Mouse (Mus musculus) cerebellum, adult 11 months (tissue): ENCODE results near the gene Dlg1.
"Not testable (repeated sequence)": the region's sequence is repeated elsewhere in the genome, so short reads cannot be mapped to it uniquely, and the experiment has no call there.

Source experiments
- DNase-seq: peaks from one replicate; pipeline ENCODE4 v3.0.0; 2022

Dlg1 gene

GRCm38 (mm10) chr16:31657502-31657901, 5.7 kb upstream of the Dlg1 start:
- no peak for DNase-seq

DNA sequence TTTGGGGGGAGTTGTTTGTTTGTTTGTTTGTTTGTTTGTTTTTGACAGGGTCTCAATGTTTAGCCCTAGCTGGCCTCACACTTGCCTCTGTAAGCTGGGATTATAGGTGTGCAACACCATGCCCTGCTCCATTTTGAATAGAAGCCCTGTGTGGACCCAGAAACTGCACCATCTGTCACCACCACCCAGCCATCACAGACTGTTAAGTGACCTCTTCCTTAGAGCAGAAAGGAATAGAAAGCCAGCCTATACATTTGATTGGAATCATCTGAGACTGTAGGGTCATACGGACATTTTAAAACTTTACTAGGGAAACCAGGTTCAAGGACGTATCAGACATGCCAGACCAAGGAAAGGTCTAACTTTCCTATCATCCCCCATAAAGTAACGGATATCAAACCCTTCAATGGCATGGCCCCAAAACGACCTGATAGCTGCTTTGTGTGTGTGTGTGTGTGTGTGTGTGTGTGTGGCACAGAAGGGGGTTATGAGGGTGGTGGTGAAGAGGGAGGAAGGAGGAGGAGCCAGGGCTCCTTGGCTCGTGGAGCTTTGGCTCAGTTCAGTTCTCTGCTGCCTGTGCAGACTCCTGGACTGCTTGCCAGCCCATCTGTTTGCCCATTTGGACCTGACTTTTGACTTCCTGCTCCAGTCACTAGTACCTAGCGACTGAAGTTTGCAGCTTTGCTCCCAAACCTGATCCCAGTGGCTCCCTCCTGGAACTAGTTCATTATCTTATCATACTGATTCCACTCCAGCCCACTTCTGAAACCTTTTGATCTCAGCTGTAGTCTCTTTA, 4.5 kb upstream of the Dlg1 start:
- peak; percentile 67 for DNase-seq

DNA sequence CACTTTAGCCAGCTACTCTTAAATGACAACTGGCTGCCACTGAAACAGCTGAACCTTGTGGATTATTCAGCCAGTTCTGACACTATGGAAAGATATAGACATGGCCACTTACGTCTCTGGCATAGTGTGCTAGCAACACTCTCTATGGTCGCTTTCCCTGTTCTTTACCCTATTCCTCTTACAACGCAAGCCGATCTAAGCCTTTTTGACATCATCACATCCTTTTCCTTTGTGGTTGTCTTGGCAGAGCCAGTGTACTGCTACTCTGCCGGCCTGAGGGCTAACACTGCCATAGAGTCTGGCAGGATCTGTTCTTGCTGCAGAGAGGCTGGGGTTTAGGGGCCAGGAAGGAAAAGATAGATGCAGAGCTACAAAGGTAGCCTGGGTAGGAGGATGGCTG, 3.8 kb upstream of the Dlg1 start:
- no peak for DNase-seq

- no peak for DNase-seq
Observed at GRCm38 (mm10) chr16:31662556-31663378, 476 bp upstream of the Dlg1 start.

- no peak for DNase-seq
Observed at GRCm38 (mm10) chr16:31664287-31664597, 999 bp downstream of the Dlg1 start.

DNA sequence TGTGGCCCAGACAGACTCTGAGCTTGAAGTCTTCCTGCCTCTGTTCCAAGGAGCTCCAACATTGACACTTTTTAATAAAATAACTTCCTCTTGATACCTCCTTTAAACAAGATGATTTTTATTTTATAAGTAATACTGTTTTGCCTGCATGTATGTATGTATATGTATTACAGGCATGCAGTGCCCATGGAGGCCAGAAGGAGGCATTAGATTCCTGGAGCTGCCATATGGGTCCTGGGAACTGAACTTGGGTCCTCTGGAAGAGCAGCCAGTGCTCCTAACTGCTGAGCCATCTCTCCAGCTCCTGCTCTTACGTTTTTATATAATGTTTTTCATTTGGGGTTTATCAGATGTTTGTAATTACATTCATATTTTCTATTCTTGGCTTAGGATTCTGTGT, 9.0 kb downstream of the Dlg1 start:
- no peak for DNase-seq

- DNase-seq = no peak
Observed at GRCm38 (mm10) chr16:31677463-31677862, 14.2 kb downstream of the Dlg1 start.

GRCm38 (mm10) chr16:31682291-31682690, 19.0 kb downstream of the Dlg1 start:
- DNase-seq = no peak

DNA sequence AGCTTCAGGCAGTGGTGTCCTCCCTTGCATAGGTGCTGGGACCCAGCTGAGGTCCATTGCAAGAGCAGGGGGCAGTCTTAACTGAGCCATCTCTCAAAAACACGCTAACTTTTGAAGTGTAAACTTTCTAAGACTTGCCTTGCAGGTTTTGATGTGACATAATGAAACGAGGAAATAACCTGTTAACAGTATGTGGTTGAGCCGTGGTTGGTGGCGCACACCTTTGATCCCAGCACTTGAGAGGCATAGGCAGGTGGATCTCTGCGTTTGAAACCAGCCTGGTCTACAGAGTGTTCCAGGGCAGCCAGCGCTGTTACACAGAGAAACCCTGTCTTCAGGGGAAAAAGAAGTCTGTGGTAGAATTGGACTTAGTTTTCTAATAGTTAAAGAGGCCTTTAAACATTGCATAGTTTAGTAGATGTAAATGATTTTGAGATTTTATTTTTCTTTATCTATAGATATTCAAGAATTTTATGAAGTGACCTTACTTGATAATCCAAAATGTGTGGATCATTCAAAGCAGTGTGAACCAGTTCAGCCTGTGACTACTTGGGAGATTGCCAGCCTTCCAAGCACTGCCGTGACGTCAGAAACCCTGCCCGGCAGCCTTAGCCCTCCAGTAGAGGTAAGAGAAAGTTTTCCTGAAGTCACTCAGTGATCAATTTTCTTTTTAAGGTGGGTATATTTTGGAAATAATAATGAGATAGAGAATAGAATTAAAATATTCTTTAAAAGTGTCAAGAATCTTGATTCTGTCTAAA, 20.6 kb downstream of the Dlg1 start:
- DNase-seq = no peak

- DNase-seq = no peak
Observed at GRCm38 (mm10) chr16:31684771-31685170, 21.5 kb downstream of the Dlg1 start.

DNA sequence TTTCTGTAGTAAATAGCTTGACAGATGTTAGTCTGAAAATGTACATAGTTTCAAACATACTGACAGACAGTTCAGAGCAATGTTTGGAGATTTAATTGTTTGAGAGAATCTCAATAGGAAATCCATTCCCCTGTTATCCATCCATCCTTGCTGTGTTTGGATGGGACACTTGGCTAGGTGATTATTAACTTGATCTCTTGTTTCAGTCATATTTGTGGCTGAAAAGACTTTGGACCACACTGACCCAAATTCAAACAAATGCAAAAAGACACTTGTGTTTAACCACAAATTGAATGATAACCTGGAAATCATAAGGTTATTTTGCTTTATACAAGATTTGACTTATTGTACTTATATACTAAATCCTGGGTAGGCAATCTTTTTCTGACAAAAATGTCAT, 24.5 kb downstream of the Dlg1 start:
- no peak for DNase-seq

- DNase-seq = peak; percentile 31
Observed at GRCm38 (mm10) chr16:31695286-31696020, 32.2 kb downstream of the Dlg1 start.

- no peak for DNase-seq
Observed at GRCm38 (mm10) chr16:31696367-31696766, 33.1 kb downstream of the Dlg1 start.

GRCm38 (mm10) chr16:31697341-31697740, 34.1 kb downstream of the Dlg1 start:
- DNase-seq = no peak

DNA sequence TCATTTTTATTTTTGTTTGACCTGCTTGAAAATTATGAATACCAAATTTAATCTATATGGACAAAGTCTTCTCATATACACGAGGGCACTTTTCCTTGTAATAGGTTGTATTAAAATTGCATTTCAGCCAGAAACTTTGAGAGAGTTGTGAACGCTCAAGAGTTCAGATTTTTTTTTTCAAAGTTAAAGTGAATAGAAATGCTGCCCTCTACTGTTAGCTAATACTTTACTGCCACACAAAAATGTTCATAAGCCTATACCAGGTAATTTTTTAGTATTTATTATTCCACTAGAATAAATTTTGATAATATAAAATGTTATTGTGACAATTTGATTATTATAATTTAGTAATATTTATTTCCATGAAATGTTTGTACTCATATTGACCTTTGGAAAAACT, 42.0 kb downstream of the Dlg1 start:
- no peak for DNase-seq

DNA sequence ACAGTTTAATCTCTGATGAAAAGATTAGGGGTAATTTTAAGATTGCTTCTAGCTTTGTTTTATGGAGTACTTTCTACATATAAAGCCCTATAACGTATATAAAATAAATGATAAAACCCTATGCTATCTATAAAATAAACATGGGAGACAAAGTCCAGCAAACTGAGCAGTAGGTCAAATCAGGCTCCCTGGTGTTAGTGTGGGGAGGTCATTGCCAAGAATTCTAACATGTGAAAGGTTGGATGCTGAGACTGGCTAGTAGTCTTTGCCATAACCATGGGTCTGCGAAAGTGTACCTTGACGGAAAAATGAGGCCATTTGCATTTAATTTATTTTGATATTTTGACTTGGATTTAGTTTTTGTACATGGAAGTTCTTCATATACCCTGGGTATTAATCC, 42.7 kb downstream of the Dlg1 start:
- DNase-seq = no peak

DNA sequence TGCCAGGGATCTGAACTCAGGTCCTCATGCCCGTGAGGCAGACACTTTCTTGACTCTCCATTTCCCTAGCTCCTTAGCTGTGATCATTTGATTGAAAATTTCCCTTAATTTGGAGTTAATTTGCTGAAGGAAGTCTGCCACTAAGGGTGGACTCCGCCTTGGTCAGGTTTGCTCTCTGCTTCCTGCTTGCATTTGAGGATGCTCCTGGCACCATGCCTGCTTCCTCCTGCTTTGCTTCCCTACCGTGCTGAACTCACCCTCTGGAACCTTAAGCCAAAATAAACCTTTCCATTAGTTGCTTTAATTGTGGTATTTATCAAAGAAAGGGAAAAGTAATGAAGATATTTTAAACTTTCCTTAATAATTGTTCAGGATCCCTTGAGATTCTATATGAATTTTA, 44.1 kb downstream of the Dlg1 start:
- DNase-seq = no peak

- no peak for DNase-seq
Observed at GRCm38 (mm10) chr16:31722991-31723390, 59.7 kb downstream of the Dlg1 start.

DNA sequence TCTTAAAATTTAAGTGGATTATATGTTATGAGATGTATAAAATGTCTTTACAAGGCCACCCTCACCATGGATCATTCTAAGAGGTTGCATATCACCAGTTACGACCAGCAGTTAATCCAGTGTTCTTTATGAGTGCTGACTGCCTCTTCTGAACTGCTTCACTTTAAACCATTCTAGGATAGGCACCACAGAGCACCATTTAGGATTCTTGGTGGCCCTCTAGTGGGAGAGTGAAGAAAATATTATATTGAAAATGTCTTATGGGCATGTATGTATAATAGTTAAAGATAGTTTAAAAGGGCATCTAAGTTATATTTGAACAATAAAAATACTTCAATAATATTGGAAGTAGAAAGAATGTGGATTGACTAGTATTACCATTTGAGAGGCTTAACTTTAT, 60.9 kb downstream of the Dlg1 start:
- no peak for DNase-seq

GRCm38 (mm10) chr16:31724818-31725217, 61.6 kb downstream of the Dlg1 start:
- DNase-seq = no peak

DNA sequence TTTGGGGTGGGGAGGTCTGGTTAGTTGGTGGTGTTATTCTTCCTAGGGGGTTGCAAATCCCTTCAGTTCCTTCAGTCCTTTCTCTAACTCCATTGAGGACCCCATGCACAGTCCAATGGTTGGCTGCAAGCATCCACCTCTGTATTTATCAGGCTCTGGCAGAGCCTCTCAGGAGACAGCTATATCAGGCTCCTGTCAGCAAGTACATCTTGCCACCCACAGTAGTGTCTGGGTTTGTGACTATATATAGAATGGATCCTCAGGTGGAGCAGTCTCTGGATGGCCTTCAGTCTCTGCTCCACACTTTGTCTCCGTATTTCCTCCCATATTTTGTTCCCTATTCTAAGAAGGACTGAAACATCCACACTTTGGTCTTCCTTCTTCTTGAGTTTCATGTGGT, 67.7 kb downstream of the Dlg1 start:
- not testable (repeated sequence) for DNase-seq

DNA sequence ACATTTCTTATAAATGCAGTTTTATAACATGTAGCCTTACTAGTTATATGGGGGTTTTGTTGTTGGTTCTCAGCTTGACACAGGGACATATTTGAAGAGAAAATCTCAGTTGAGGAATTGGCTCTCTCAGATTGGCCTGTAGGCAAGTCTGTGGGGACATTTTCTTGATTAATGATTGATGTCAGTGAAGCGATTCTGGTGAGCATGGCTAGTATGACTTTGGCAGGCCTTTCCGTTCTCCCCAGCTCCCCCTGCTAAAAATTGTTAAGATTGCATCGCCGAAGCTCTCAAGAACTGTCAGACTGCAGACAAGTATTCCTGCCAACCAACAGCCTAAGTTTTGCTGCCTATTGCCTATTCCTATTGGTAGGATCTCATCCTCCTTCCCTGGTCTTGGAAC, 73.8 kb downstream of the Dlg1 start:
- no peak for DNase-seq

DNA sequence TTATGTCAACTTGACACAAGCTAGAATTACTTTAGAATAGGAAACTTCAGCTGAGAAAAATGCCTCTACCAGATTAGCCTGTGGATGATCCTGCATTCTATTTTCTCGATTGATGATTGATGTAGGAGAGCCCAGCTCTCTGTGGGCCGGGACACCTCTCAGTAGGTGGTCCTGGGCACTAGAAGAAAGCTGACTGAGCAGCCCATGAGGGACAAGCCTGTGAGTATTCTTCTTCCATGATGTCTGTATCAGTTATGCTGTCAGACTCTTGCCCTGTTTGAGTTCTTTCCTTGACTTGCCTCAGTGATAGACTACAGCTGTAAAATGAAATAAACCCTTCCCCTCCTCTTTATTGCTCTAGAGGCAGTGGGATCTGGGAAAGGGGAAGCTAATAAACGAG, 74.5 kb downstream of the Dlg1 start:
- no peak for DNase-seq
